Mouse (Mus musculus) thymus, postnatal 4 days (tissue): ENCODE measurements around the gene Gm9887.

Source experiments
- DNase-seq: peaks from one replicate; pipeline ENCODE4 v3.0.0; 2021

The Gm9887 gene

DNA sequence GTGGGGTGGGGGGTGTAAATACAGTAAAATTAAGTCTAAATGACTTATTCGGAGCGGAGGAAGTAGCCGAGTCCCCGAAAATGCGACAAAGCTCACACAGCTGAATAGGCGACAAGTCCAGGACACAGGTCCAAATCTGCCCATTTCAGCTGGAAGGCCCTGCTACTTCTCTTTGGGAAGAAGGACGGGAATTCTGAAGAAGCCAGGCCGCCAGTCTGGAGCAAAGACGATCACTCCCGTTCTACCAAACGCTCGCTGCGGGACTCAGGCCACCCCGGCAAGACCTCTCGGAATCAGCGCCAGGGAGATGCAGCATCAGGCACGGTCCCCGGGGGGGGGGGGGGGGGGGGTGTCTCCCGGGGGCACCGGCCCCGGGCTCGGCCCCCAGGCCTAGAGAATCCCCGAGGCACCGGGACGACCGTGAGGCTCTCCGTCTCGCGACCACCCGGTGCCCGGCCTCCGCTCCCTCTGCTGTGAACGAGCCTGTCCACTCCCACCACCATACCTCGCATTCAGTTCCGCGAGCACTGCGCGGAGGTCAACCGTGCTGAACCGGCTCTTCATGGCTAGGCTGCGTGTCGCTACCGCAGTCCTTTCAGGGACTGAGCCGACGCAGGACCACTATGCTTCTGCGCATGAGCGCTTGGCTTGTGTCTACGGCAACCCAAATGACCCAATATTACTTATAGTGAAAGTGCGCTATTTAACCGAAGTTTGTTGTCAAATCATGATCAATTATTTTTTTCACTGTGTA, 15.5 kb downstream of the Gm9887 start, which contains the start of gene Nemf:
Gene Nemf, minus strand, starts transcription at position 620 of the 754 bp plus-strand sequence.
- peak; percentile 83 for DNase-seq

DNA sequence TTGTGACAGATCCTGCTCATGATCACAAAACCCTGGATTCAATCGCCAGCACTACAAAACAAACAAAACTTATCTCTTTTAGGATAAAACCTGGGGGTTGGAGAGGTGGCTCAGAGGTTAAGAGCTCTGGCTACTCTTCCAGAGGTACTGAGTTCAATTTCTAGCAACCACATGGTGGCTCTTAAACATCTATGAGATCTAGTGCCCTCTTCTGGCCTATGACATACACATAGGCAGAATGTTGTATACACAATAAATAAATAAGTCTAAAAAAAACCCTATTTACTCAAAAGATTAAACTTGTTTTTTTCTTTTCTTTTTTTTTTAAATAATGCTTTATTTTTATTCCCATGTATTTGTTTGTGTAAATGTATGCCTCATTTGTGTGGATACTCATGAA, 20.6 kb downstream of the Gm9887 start:
- DNase-seq = no peak

DNA sequence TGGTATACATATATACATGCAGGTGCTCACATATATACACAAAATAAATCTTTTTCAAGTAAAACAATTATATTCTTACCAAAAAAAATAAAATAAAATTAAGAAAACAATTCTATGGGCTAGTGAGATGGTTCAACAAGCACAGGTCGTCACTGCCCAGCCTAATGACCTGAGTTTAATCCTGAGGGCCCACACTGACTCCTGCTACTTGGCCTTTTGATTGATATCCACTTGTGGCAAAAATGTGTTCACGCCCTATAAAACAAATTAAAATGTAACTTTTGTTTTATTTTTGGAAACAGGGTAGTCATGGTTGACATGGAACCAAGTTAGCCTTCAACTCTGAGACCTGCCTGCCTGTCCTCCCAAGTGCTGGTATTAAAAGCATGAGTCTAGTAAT, 22.3 kb downstream of the Gm9887 start:
- no peak for DNase-seq

DNA sequence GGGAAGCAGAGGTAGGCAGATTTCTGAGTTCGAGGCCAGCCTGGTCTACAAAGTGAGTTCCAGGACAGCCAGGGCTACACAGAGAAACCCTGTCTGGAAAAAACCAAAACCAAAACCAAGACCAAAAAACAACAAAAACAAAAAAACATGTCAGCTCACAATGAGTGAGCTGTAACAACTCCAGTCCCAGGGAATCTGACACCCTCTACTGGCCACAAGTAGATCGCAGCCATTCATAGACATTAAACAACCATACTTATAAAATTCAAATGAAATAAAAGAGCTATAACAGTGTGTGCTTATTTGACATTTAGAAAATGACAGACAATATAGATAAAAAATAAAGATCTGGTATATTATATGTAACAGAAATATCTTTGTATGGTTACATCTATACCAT, 38.7 kb downstream of the Gm9887 start:
- DNase-seq = peak; percentile 68

- no peak for DNase-seq
These were observed 40.1 kb downstream of the Gm9887 start for GRCm38 (mm10) chr12:69332147-69332546.

GRCm38 (mm10) chr12:69331187-69331586, 41.1 kb downstream of the Gm9887 start:
- DNase-seq = no peak
